Mouse (Mus musculus) neural tube, embryonic 14.5 days (tissue): Measurements from ENCODE around the gene Zfp541. TPM values are rescaled to one million over a fixed set of nuclear protein-coding genes. Genes with fewer than 3 reads are reported as not detected.

Source experiments
- ATAC-seq: fragments of 200-750 bp; cut with Nextera tagmentation; 2 replicates; pipeline ENCODE4 v1.8.0; 2017; ENCODE audit warnings: low read depth, mild to moderate bottlenecking, moderate TSS enrichment, moderate library complexity
- H3K27ac ChIP-seq: fragments of 300-500 bp; sonication (generic); 2 replicates; pipeline ENCODE4 v1.5.1; 2014; ENCODE audit warnings: low read depth, mild to moderate bottlenecking, control low read depth, low read length, moderate library complexity, mixed read lengths
- H3K27me3 ChIP-seq: fragments of 300-500 bp; sonication (generic); 2 replicates; pipeline ENCODE4 v1.6.1; 2014; ENCODE audit warnings: low read length; ENCODE audit not compliant: control insufficient read depth, insufficient read depth
- H3K36me3 ChIP-seq: fragments of 300-500 bp; sonication (generic); 2 replicates; pipeline ENCODE4 v1.6.1; 2014; ENCODE audit warnings: low read length, mixed read lengths; ENCODE audit not compliant: control insufficient read depth, insufficient read depth
- H3K4me1 ChIP-seq: fragments of 300-500 bp; sonication (generic); 2 replicates; pipeline ENCODE4 v1.6.1; 2014; ENCODE audit warnings: low read length; ENCODE audit not compliant: control insufficient read depth, insufficient read depth
- H3K4me2 ChIP-seq: fragments of 300-500 bp; sonication (generic); 2 replicates; pipeline ENCODE4 v1.6.1; 2014; ENCODE audit warnings: mild to moderate bottlenecking, low read depth, low read length, control low read depth
- H3K4me3 ChIP-seq: fragments of 300-500 bp; sonication (generic); 2 replicates; pipeline ENCODE4 v1.5.1; 2014; ENCODE audit warnings: low read depth, low read length, control low read depth, mixed read lengths
- H3K9ac ChIP-seq: fragments of 300-500 bp; sonication (generic); replicated peaks from 2 replicates; pipeline ENCODE4 v1.6.1; 2014; ENCODE audit warnings: low read depth, mild to moderate bottlenecking, control low read depth, low read length, mixed read lengths
- H3K9me3 ChIP-seq: fragments of 300-500 bp; sonication (generic); 2 replicates; pipeline ENCODE4 v1.6.1; 2016; ENCODE audit warnings: low read length; ENCODE audit not compliant: control insufficient read depth
- whole genome bisulfite sequencing: fragments of 180-500 bp; shearing (Covaris S2); extraction: QIAGEN DNeasy Blood & Tissue Kit; methylation state at CpG from one replicate; pipeline ENCODE4 v1.1.7; 2014; 5-methylcytosine and 5-hydroxymethylcytosine counted together
- polyA plus RNA-seq: library from polyadenylated mRNA; unstranded; fragments of >200 nt; fragmentation: Nextera tagmentation; extraction: Ambion mirVana; gene quantifications from 2 replicates; pipeline ENCODE4 v1.2.1, GENCODE M21; 2014

Zfp541 gene
- polyA plus RNA-seq, 1 experiment from 2014 or later = 0.07 TPM

GRCm38 (mm10) chr7:16024603-16025222, 36.9 kb upstream of the Zfp541 start:
- Histone ChIP-seq H3K36me3 (no peaks in the 10 kb centered on the region), H3K4me1 (0 out of 2 replicates have a peak, but pooled peaks cover 3% of the 10 kb centered on the region), H3K9me3 (no peaks in the 10 kb centered on the region), H3K4me2 (no peak overlapping the region), H3K4me3 (no peak overlapping the region), H3K27me3 (no peaks in the 10 kb centered on the region), H3K9ac (no peak overlapping the region), H3K27ac (no peak overlapping the region)
- WGBS = 92% methylated on average over 8 of the region's 8 CpGs
- no peak for ATAC-seq

GRCm38 (mm10) chr7:16028102-16028927, 33.3 kb upstream of the Zfp541 start:
- Histone ChIP-seq H3K36me3 (no peaks in the 10 kb centered on the region), H3K9ac (no peak overlapping the region), H3K4me3 (no peak overlapping the region), H3K4me1 (no peaks in the 10 kb centered on the region), H3K4me2 (no peak overlapping the region), H3K27me3 (no peaks in the 10 kb centered on the region), H3K27ac (no peak overlapping the region), H3K9me3 (no peaks in the 10 kb centered on the region)
- 80% methylated on average over 6 of the region's 6 CpGs for WGBS
- ATAC-seq = no peak

GRCm38 (mm10) chr7:16031072-16031471, 30.5 kb upstream of the Zfp541 start:
- Histone ChIP-seq H3K9ac (no peak overlapping the region), H3K9me3 (no peaks in the 10 kb centered on the region), H3K36me3 (no peaks in the 10 kb centered on the region), H3K4me1 (no peaks in the 10 kb centered on the region), H3K27me3 (no peaks in the 10 kb centered on the region), H3K4me3 (no peak overlapping the region), H3K27ac (no peak overlapping the region), H3K4me2 (no peak overlapping the region)
- WGBS = 95% methylated on average over 4 of the region's 4 CpGs
- ATAC-seq = no peak

GRCm38 (mm10) chr7:16033059-16033458, 28.6 kb upstream of the Zfp541 start:
- H3K27ac ChIP-seq = no peak overlapping the region
- no peaks in the 10 kb centered on the region for H3K36me3 ChIP-seq
- 93% methylated on average over 1 of the region's 1 CpGs for WGBS
- no peak overlapping the region for H3K4me2 ChIP-seq
- no peaks in the 10 kb centered on the region for H3K9me3 ChIP-seq
- no peak for ATAC-seq
- no peaks in the 10 kb centered on the region for H3K27me3 ChIP-seq
- no peak overlapping the region for H3K4me3 ChIP-seq
- H3K9ac ChIP-seq = no peak overlapping the region
- no peaks in the 10 kb centered on the region for H3K4me1 ChIP-seq

- ATAC-seq = no peak
- 95% methylated on average over 8 of the region's 8 CpGs for WGBS
These were observed 27.8 kb upstream of the Zfp541 start for GRCm38 (mm10) chr7:16033580-16034461.

GRCm38 (mm10) chr7:16036972-16037371, 24.6 kb upstream of the Zfp541 start:
- Histone ChIP-seq H3K36me3 (no peaks in the 10 kb centered on the region), H3K27ac (no peak overlapping the region), H3K9me3 (no peaks in the 10 kb centered on the region), H3K4me1 (no peaks in the 10 kb centered on the region), H3K27me3 (no peaks in the 10 kb centered on the region), H3K9ac (no peak overlapping the region), H3K4me2 (no peak overlapping the region), H3K4me3 (no peak overlapping the region)
- ATAC-seq = no peak
- WGBS = over 99% methylated on average over 6 of the region's 6 CpGs

More at GRCm38 (mm10) chr7:16033580-16034461, 27.8 kb upstream of the Zfp541 start:
- Histone ChIP-seq H3K4me2 (no peak overlapping the region), H3K9ac (no peak overlapping the region), H3K27ac (no peak overlapping the region), H3K36me3 (no peaks in the 10 kb centered on the region), H3K9me3 (no peaks in the 10 kb centered on the region), H3K4me3 (no peak overlapping the region), H3K4me1 (no peaks in the 10 kb centered on the region), H3K27me3 (no peaks in the 10 kb centered on the region)

GRCm38 (mm10) chr7:16039363-16039762, 22.3 kb upstream of the Zfp541 start:
- no peaks in the 10 kb centered on the region for H3K27me3 ChIP-seq
- H3K4me2 ChIP-seq = no peak overlapping the region
- no peak for ATAC-seq
- no peak overlapping the region for H3K27ac ChIP-seq
- no peaks in the 10 kb centered on the region for H3K4me1 ChIP-seq
- no peaks in the 10 kb centered on the region for H3K9me3 ChIP-seq
- no peak overlapping the region for H3K4me3 ChIP-seq
- no peaks in the 10 kb centered on the region for H3K36me3 ChIP-seq
- H3K9ac ChIP-seq = no peak overlapping the region
- WGBS = 94% methylated on average over 5 of the region's 5 CpGs

GRCm38 (mm10) chr7:16041208-16041607, 20.4 kb upstream of the Zfp541 start:
- Histone ChIP-seq H3K27me3 (no peaks in the 10 kb centered on the region), H3K36me3 (no peaks in the 10 kb centered on the region), H3K4me1 (peaks cover 18% of the 10 kb centered on the region; the same call in 1 of the 2 replicates), H3K9ac (no peak overlapping the region), H3K4me3 (no peak overlapping the region), H3K4me2 (no peak overlapping the region), H3K27ac (no peak overlapping the region), H3K9me3 (no peaks in the 10 kb centered on the region)
- no peak for ATAC-seq
- 87% methylated on average over 2 of the region's 2 CpGs for WGBS
